Mouse (Mus musculus) liver, postnatal 0 days (tissue): ENCODE data around the gene Nrtn. TPM values are rescaled to one million over a fixed set of nuclear protein-coding genes. Genes with fewer than 3 reads are reported as not detected.

Experiments used
- ATAC-seq: fragments of 200-750 bp; cut with Nextera tagmentation; 2 replicates; pipeline ENCODE4 v1.8.0; 2017; ENCODE audit warnings: mild to moderate bottlenecking, moderate library complexity
- DNase-seq: peaks from one replicate; pipeline ENCODE4 v3.0.0-alpha.2; 2016
- H3K27ac ChIP-seq: fragments of 300-500 bp; sonication (generic); 2 replicates; pipeline ENCODE4 v1.5.1; 2014; ENCODE audit warnings: antibody characterized with exemption, moderate library complexity, mild to moderate bottlenecking, low read depth
- H3K27me3 ChIP-seq: fragments of 300-500 bp; sonication (generic); 2 replicates; pipeline ENCODE4 v1.6.1; 2014; ENCODE audit warnings: low read length, control low read depth, mixed read lengths; ENCODE audit not compliant: insufficient read depth
- H3K36me3 ChIP-seq: fragments of 300-500 bp; sonication (generic); replicated peaks from 2 replicates; pipeline ENCODE4 v1.6.1; 2014; ENCODE audit warnings: mild to moderate bottlenecking, control low read depth, low read length, moderate library complexity, mixed read lengths; ENCODE audit not compliant: insufficient read depth
- H3K4me1 ChIP-seq: fragments of 300-500 bp; sonication (generic); 2 replicates; pipeline ENCODE4 v1.6.1; 2014; ENCODE audit warnings: antibody characterized with exemption, mild to moderate bottlenecking, control low read depth; ENCODE audit not compliant: insufficient read depth
- H3K4me2 ChIP-seq: fragments of 300-500 bp; sonication (generic); 2 replicates; pipeline ENCODE4 v1.6.1; 2014; ENCODE audit warnings: low read depth, mild to moderate bottlenecking, low read length, moderate library complexity, mixed read lengths
- H3K4me3 ChIP-seq: fragments of 300-500 bp; sonication (generic); 2 replicates; pipeline ENCODE4 v1.5.1; 2014; ENCODE audit warnings: low read depth, low read length
- H3K9ac ChIP-seq: fragments of 300-500 bp; sonication (generic); replicated peaks from 2 replicates; pipeline ENCODE4 v1.6.1; 2014; ENCODE audit warnings: mild to moderate bottlenecking, moderate library complexity
- H3K9me3 ChIP-seq: fragments of 300-500 bp; sonication (generic); 2 replicates; pipeline ENCODE4 v1.6.1; 2016; ENCODE audit warnings: mild to moderate bottlenecking, control low read depth, low read length, mixed read lengths
- CTCF ChIP-seq: sonication (generic); IDR thresholded peaks from 2 replicates; pipeline ENCODE4 v1.5.1; 2016; ENCODE audit warnings: antibody characterized with exemption, low read depth
- EP300 ChIP-seq: IDR thresholded peaks from 2 replicates; pipeline ENCODE4 v1.6.1; 2016; ENCODE audit warnings: antibody characterized with exemption, low read depth, mild to moderate bottlenecking
- WGBS: fragments of 180-500 bp; shearing (Covaris S2); extraction: QIAGEN DNeasy Blood & Tissue Kit; methylation state at CpG from one replicate; pipeline ENCODE4 v1.1.7; 2014; ENCODE audit not compliant: insufficient replicate concordance; 5-methylcytosine and 5-hydroxymethylcytosine counted together
- polyA plus RNA-seq: library from polyadenylated mRNA; unstranded; fragments of >200 nt; fragmentation: Nextera tagmentation; extraction: Ambion mirVana; gene quantifications from 2 replicates; pipeline ENCODE4 v1.2.1, GENCODE M21; 2015

Gene Nrtn
- polyA plus RNA-seq, 1 experiment from 2014 or later, result 1.2 TPM

GRCm38 (mm10) chr17:56716655-56717362, 40.5 kb downstream of the Nrtn start:
- peak; percentile 97 for DNase-seq
- Histone ChIP-seq H3K27ac (peak overlapping the region; percentile 83), H3K4me1 (peaks cover 19% of the 10 kb centered on the region), H3K9ac (peak overlapping the region; percentile 87), H3K9me3 (no peaks in the 10 kb centered on the region), H3K36me3 (0 out of 2 replicates have a peak, but pooled peaks cover 12% of the 10 kb centered on the region), H3K27me3 (no peaks in the 10 kb centered on the region), H3K4me3 (peak overlapping the region; percentile 76), H3K4me2 (peak overlapping the region; percentile 92)
- TF ChIP-seq CTCF (no peak), EP300 (no peak)
- peak; percentile 88 for ATAC-seq
- under 1% methylated on average over 53 of the region's 55 CpGs for WGBS

GRCm38 (mm10) chr17:56715914-56716654, 41.2 kb downstream of the Nrtn start:
- 27% methylated on average over 22 of the region's 22 CpGs for WGBS
- Histone ChIP-seq H3K36me3 (peaks cover 14% of the 10 kb centered on the region), H3K4me1 (peaks cover 19% of the 10 kb centered on the region), H3K4me2 (peak overlapping the region; percentile 92), H3K9ac (peak overlapping the region; percentile 75), H3K4me3 (peak overlapping the region; percentile 76), H3K9me3 (no peaks in the 10 kb centered on the region), H3K27me3 (no peaks in the 10 kb centered on the region), H3K27ac (peak overlapping the region; percentile 60; the same call in 1 of the 2 replicates)
- TF ChIP-seq CTCF (no peak), EP300 (no peak)
- ATAC-seq (no peak), DNase-seq (no peak)

GRCm38 (mm10) chr17:56715360-56715759, 42.0 kb downstream of the Nrtn start:
- H3K4me3 ChIP-seq, result no peak overlapping the region
- no peak for DNase-seq
- no peak overlapping the region for H3K4me2 ChIP-seq
- peaks cover 18% of the 10 kb centered on the region for H3K36me3 ChIP-seq
- no peaks in the 10 kb centered on the region for H3K9me3 ChIP-seq
- H3K27ac ChIP-seq, result no peak overlapping the region
- ATAC-seq, result no peak
- no peak overlapping the region for H3K9ac ChIP-seq
- no peak for TF ChIP-seq EP300
- TF ChIP-seq CTCF, result no peak
- no peaks in the 10 kb centered on the region for H3K27me3 ChIP-seq
- peaks cover 19% of the 10 kb centered on the region for H3K4me1 ChIP-seq
- WGBS, result 75% methylated on average over 10 of the region's 11 CpGs

- DNase-seq (no peak), ATAC-seq (no peak)
- H3K9me3 ChIP-seq, result no peaks in the 10 kb centered on the region
- H3K27ac ChIP-seq, result no peak overlapping the region
- H3K4me1 ChIP-seq, result no peaks in the 10 kb centered on the region
- TF ChIP-seq EP300 (no peak), CTCF (no peak)
- no peak overlapping the region for H3K9ac ChIP-seq
- H3K4me3 ChIP-seq, result no peak overlapping the region
- H3K27me3 ChIP-seq, result no peaks in the 10 kb centered on the region
- 84% methylated on average over 3 of the region's 3 CpGs for WGBS
- peaks cover 74% of the 10 kb centered on the region for H3K36me3 ChIP-seq
- no peak overlapping the region for H3K4me2 ChIP-seq
These were observed 47.6 kb downstream of the Nrtn start for GRCm38 (mm10) chr17:56709708-56710107.

- TF ChIP-seq CTCF (no peak), EP300 (no peak)
- DNase-seq (no peak), ATAC-seq (no peak)
- Histone ChIP-seq H3K4me1 (no peaks in the 10 kb centered on the region), H3K9me3 (no peaks in the 10 kb centered on the region), H3K27me3 (no peaks in the 10 kb centered on the region), H3K9ac (no peak overlapping the region), H3K4me2 (no peak overlapping the region), H3K36me3 (peaks cover 83% of the 10 kb centered on the region), H3K27ac (no peak overlapping the region), H3K4me3 (no peak overlapping the region)
- 83% methylated on average over 4 of the region's 4 CpGs for WGBS
These were observed 48.6 kb downstream of the Nrtn start for GRCm38 (mm10) chr17:56708692-56709091.

GRCm38 (mm10) chr17:56706515-56706914, 50.8 kb downstream of the Nrtn start:
- no peaks in the 10 kb centered on the region for H3K27me3 ChIP-seq
- WGBS, result 77% methylated on average over 1 of the region's 1 CpGs
- DNase-seq (no peak), ATAC-seq (no peak)
- no peak overlapping the region for H3K9ac ChIP-seq
- TF ChIP-seq EP300 (no peak), CTCF (no peak)
- no peak overlapping the region for H3K4me3 ChIP-seq
- no peaks in the 10 kb centered on the region for H3K4me1 ChIP-seq
- H3K36me3 ChIP-seq, result peaks cover 96% of the 10 kb centered on the region
- H3K9me3 ChIP-seq, result no peaks in the 10 kb centered on the region
- H3K27ac ChIP-seq, result no peak overlapping the region
- H3K4me2 ChIP-seq, result no peak overlapping the region
